Mouse (Mus musculus): ENCODE results near the gene Mthfd1.
"Not testable (repeated sequence)": the region's sequence is repeated elsewhere in the genome, so short reads cannot be mapped to it uniquely, and the experiment has no call there.

Gene Mthfd1

DNA sequence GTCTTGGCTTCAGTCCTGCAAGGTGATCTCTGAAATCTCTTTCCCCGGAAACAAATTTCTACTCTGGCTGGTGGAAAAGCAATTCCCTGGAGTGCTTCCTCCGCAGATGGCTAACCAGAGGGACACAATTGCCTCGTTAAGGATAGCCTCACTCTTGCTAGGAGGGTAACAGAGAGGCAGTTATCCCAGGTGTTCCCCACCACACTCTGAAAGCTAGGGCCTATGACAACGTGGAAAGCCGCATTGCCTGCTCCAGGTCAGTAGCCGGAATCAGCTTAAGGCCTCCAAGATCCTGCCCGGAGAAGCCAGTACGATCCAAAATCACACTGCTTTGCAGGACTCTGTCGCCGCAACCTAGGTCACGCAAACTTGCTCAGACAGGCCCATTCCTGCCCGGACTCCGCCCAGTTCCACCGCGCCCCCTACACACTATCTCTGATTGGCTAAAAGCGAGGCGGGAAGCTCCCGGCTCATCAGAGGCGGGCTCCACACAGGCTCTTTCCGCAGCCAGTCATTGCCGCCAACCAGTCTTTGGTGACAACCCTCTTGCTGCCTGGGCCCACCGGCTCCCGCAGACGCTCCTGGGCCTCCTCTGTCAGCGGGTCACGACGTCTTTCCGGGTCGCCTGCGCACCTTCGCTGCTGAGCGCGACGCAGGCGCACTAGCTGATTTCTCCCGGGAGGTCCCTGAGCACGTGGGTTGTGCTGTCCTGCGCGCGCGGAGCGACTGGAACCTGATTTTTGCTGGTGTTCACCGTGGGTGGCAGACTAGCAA is at the start of gene Mthfd1:
Gene Mthfd1, plus strand, starts transcription at position 574 of the 774 bp plus-strand sequence.
- peak; percentile 98 for DNase-seq

DNA sequence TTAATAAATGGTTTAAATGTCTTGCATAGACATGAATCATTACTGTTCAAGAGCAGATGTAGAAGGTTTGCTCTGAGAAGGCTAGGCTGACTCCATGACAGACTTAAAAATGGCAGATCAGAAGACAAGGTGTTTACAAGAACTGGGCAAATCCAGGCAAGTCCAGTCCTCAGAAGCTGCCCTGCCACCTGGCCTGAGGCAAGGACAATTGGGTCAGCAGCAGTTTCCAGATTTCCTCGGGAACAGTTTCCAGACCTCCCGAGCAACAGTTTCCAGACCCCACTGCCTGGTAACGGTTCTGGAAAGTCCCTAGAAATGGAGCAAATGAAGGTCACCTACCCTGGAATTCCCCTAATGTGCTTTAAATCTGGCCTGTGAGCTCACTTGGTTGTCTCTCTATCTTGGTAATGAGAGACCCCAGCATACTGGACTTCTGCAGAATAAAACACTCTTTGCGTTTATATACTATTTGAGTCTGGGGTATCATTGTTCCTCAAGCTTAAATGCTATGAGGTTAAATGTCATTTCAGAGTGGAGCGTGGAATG is 45.6 kb upstream of the Mthfd1 start:
- DNase-seq: no peak

GRCm38 (mm10) chr12:76215121-76215520 is 40.0 kb upstream of the Mthfd1 start:
- DNase-seq: no peak

- DNase-seq: no peak
These were observed 38.4 kb upstream of the Mthfd1 start for GRCm38 (mm10) chr12:76216716-76217115.

DNA sequence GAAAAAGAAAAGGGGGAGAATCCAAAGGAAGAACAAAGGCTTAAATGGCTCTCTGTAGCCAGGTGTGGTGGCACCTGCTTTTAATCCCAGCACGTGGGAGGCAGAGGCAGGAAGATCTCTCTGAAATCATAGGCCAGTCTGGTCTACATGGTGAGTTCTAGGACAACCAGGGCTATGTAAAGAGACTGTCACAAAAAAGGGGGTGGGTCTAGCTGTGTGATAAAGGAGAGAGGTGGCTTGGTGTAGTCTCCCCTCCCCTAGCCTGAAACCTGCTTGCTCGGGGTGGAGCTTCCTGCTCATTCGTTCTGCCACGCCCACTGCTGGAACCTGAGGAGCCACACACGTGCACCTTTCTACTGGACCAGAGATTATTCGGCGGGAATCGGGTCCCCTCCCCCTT is 33.0 kb upstream of the Mthfd1 start:
- not testable (repeated sequence) for DNase-seq

DNA sequence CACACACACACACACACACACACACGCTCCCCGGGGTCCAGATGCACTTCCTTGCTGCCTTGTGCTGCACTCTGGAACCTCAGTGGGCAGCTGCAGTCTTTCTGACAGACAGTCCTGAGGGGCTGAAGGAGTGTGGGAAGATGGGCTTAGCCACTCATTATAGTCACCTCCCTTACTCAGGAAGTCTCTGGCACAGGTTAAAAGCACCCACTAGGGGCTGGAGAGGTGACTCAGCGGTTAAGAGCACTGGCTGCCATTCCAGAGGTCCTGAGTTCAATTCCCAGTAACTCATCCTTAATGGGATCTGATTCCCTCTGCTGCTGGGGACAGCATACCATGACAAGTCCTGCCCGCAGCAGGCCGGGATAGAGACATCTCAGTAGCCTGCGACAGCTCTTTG is 24.5 kb upstream of the Mthfd1 start:
- DNase-seq: no peak

- no peak for DNase-seq
These were observed 19.8 kb upstream of the Mthfd1 start for GRCm38 (mm10) chr12:76235253-76235652.

DNA sequence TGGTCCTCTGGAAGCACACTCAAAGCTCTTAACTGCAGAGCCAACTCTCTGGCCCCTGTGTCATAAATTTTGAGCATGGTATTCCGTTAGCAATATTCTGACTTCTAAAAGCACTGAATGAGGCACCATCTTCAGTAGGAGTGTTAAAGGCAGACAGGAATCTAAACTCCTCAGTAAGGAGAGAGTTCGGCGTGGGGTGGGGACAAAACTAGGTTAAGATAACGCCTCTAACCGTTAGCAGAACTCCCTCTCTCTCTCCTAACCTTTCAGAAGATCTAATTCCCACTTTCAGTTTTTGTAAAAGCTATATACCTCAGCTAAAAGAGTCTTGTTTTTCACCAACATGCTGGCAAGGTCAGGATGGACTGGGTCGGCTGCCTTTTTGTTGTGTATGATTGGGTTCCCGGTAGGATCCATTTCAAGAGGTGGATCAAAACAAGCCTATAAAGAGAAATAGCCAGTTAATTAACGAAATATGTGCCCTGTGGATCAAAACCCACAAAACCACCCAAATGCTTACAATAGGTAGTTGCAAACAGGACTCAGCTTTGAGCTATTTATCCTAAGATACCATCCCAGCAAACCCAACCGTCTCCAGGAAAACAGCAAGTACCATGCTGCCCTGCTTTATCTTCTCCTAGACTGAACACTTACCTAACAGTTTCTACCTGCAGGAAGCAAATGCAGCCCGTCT is 15.8 kb upstream of the Mthfd1 start:
- DNase-seq: no peak

GRCm38 (mm10) chr12:76239839-76240571 is 15.1 kb upstream of the Mthfd1 start:
- no peak for DNase-seq

DNA sequence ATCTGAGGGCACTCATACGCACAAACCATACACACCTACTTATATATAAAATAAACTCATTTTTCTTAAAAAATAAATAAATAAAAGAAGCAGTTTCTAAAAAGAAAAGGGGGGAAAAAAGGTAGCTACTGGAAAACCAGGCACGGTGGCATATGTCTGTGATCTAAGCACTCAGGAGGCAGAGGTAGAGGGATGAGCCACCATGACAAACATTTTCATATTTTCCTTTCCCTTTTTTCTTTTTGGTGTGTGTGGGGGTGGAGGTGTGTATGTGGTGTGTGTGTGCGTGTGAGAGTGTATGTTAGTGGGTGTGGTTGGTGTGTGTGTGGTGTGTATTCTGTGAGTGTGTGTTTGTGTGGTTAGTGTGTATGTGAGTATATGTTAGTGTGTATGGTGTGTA is 14.4 kb upstream of the Mthfd1 start:
- no peak for DNase-seq

- no peak for DNase-seq
These were observed 14.0 kb upstream of the Mthfd1 start for GRCm38 (mm10) chr12:76241084-76241483.

GRCm38 (mm10) chr12:76241833-76242232 is 13.3 kb upstream of the Mthfd1 start:
- no peak for DNase-seq

DNA sequence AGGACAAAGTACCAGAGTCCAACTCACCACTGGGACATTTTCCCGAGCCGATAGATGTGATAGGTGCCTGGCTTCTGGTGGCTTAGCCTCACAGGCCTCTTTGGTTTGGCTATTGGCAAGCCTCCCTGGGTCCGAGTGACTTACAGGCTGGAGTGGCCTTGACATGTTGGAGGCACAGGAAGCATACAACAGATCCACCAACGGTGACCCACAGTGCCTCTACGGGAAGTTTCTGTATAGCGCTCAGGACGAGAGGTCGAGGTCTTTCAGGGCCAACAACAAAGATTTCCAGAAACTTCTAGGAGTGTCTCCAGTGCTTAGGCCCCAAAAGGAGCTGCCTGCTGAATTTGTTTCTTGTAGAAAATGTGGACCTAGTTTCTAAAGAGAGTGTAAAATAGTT is 10.1 kb upstream of the Mthfd1 start:
- no peak for DNase-seq

DNA sequence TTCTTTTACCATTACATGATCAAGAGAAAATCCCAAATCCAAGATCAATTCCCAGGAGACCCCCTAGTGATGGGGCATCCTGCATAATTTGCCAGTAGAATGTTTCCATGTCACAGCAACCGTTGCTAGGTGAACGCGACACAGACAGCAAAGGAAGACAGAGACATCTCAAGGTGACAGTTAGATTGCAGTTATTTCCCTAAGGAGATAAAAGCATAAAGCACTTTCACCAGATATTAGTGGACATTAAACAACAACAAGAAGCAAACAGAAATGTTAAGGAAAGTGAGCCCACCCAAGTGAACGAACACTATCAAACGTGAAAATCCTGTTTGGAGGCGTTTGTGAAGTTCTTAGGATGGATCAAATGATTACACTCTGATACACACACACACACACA is 8.5 kb upstream of the Mthfd1 start, which contains the start of gene Tex21:
Gene Tex21, minus strand, starts transcription at position 101 of the 400 bp plus-strand sequence.
- DNase-seq: no peak

- DNase-seq: no peak
These were observed 2.0 kb upstream of the Mthfd1 start for GRCm38 (mm10) chr12:76253090-76253489.

DNA sequence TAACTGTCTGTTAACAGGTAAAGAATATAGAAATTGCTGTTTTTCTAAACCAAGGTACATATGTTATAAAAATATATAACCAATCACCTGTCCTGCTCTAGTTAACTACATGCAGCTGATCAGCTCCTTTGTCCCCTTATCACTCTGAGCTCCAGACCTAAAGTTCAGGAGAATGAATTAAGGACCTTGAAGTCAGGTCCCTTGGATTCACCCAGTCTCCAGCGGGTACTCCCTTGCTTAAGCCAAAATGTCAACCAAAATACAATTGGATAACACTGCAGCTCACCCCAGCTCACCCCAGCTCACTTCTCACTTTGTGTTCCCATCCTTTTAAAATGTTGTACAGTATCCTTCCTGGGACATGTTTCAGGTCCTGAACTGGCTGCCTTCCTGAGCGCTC is 1.5 kb upstream of the Mthfd1 start:
- DNase-seq: no peak

DNA sequence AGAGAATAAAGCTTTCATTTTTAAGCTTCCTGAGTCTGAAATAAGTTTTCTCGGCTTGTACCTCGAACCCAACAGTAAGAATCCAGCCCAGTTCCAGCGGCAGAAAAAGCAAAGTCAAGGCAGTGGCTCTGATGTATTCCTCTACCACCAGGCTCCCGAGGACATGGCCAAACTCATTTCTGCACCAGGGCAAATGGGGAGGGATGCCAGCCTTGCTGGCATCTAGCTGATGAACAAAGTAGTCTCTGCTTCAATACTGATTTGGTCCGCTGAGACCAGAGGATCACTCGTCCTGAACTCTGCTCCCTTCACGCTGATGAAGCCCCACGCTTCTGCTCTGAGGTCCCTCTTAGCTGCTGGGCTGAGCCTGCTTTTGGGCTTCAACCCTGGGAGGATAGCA is 1.1 kb upstream of the Mthfd1 start:
- no peak for DNase-seq

- no peak for DNase-seq
These were observed 389 bp downstream of the Mthfd1 start for GRCm38 (mm10) chr12:76255499-76255875.

GRCm38 (mm10) chr12:76256114-76256843 is 1.2 kb downstream of the Mthfd1 start:
- no peak for DNase-seq

DNA sequence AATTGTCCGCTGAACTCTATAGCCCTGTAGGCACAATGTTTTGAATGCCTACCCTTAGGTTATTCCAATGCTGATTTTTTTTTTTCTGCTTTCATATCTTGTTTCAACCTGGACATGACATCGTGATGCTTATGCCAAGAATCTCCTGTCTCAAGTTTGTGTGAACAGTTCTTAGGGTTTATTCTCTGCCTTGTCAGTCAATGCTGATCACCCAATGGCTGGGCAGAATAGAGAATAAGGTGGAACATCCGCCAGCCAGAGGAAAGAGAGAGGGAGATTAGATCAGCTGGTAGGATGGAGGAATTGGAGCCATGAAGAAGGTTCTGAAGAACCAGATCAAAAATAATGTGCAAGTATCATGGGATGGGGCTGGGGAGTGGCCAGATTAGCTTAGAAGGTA is 5.6 kb downstream of the Mthfd1 start:
- DNase-seq: no peak

- DNase-seq: no peak
These were observed 6.5 kb downstream of the Mthfd1 start for GRCm38 (mm10) chr12:76261556-76261955.

DNA sequence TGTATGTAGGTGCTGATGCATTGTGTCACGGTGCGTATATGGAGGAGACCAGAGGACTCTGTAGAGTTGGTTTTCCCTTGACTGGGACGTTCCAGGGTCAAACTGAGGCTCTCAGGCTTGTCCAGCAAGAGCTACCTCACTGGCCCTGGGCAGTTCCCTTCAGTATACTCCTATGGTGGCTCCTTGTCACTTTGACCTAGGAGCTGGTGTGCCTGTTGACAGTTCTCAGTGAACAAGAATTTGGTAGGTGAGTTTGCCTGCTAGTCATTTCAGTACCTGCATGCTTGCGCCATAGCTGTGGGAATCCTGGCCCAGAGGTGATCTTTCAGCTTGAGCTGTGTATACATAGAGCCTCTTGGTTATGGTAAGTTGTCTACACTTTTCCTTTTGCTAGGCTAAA is 7.8 kb downstream of the Mthfd1 start:
- no peak for DNase-seq

DNA sequence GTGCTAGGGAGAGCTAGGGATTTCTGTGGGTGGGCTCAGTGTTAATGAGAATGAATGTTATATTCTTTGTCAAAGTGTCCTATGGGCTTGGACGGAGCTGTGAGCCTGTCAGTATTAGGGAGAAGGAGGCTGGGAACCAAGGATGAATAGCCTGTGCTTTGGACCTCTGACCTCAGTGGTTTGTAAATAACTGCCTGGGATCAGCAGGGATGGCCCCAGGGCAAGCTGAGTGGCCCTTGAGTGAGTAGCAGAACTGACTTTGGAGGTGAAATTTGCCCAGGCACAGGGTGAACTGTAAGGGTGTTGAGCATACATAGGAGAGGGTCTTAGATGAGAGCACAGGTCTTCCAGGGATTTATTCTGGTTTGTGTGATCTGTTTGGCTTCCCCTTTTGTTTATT is 8.8 kb downstream of the Mthfd1 start:
- no peak for DNase-seq

All from cerebellum, adult 11-12 months (tissue).